Comparison of ENCODE assay signal across 8 mouse cellular contexts in the genomic region with DNA sequence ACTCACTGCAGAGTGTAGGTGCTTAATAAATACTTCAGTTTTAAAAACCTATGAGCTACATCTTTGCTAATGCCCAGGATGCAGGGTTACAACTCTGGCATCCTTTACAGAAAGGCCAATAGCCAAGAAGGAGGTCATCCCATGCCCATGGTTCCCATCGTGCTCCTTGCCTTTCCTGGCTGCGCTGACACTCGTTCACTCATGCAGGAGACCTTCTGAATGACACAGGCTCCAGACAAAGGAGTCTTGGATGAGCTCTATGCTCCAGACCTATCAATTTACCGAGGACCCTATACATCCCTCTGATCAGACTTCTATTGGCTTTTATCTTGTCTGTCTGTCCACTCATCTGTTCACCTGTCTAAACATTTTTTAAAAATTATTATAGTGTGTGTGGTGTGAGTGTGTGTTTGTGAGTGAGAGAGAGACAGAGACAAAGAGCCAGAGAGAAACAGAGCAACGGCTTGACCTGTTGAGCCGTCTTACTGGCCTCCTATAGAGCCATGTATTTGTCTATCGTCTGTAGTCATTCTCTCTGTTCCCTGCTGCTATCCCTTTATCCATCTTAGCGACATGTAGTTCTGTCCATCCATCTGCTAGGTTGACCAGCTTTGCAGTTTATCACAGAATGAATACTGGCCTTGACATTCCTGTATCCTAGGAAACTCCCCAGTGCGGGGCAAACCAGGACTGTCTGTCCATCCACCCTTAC. TPM values are rescaled to one million over a fixed set of nuclear protein-coding genes. Genes with fewer than 3 reads are reported as not detected.
DNase-seq lines count a peak whose midpoint lies in the region; ATAC-seq and TF ChIP-seq lines count a peak whose summit lies in the region.

No protein-coding gene starts in this region.

- ATAC-seq in embryonic facial prominence, embryonic 11.5 days (replicated peaks; ENCODE audit: insufficient number of reproducible peaks, low FRiP score, low TSS enrichment, low read depth), result peak; percentile 54; the same call in 1 of the 2 replicates
- peak; percentile 10 for ATAC-seq in hindbrain, postnatal 0 days
- peak; percentile 4 for ATAC-seq in neural tube, embryonic 12.5 days (ENCODE audit: low FRiP score, low read depth)

- H3K4me1 ChIP-seq in embryonic facial prominence, embryonic 11.5 days (ENCODE audit: control insufficient read depth, insufficient read depth, low read length), result no peaks in the 10 kb centered on the region
- peaks cover 35% of the 10 kb centered on the region for H3K4me1 ChIP-seq in hindbrain, postnatal 0 days (ENCODE audit: insufficient read depth, low read length)
- H3K4me1 ChIP-seq in neural tube, embryonic 12.5 days, result peaks cover 35% of the 10 kb centered on the region

- peak overlapping the region; percentile 99 for H3K27ac ChIP-seq in layer of hippocampus, adult 2 months
- 0 out of 2 replicates have a peak overlapping the region, but pooled peaks have one; percentile 16 for H3K27ac ChIP-seq in embryonic facial prominence, embryonic 11.5 days (replicated peaks; ENCODE audit: low read depth, low read length)
- peak overlapping the region; percentile 96 for H3K27ac ChIP-seq in hindbrain, postnatal 0 days
- H3K27ac ChIP-seq in neural tube, embryonic 12.5 days, result peak overlapping the region; percentile 91

- H3K9ac ChIP-seq in embryonic facial prominence, embryonic 11.5 days (replicated peaks; ENCODE audit: low read length), result peak overlapping the region; percentile 51
- H3K9ac ChIP-seq in hindbrain, postnatal 0 days (replicated peaks; ENCODE audit: low read length), result peak overlapping the region; percentile 95
- peak overlapping the region; percentile 96; the same call in 1 of the 2 replicates for H3K9ac ChIP-seq in neural tube, embryonic 12.5 days

- no peak for DNase-seq in layer of hippocampus, adult 2 months (ENCODE audit: low spot score in 2 of 2)
- DNase-seq in layer of hippocampus, postnatal 36 days, result no peak
- DNase-seq in embryonic facial prominence, embryonic 11.5 days (ENCODE audit: low spot score), result no peak
- peak; percentile 69 for DNase-seq in hindbrain, postnatal 0 days (ENCODE audit: low spot score)
- DNase-seq in left cerebral cortex, adult 18-20 months (ENCODE audit: low spot score in 2 of 2), result no peak
- DNase-seq in spleen, postnatal 10 days (ENCODE audit: low spot score in 2 of 2), result no peak
- no peak for DNase-seq in cerebellum, postnatal 25 days

- 26% methylated on average over 9 of the region's 9 CpGs for WGBS in embryonic facial prominence, embryonic 11.5 days
- 4% methylated on average over 9 of the region's 9 CpGs for WGBS in hindbrain, postnatal 0 days
- 15% methylated on average over 9 of the region's 9 CpGs for WGBS in neural tube, embryonic 12.5 days

- H3K4me3 ChIP-seq in layer of hippocampus, adult 2 months, result peak overlapping the region; percentile 89
- H3K4me3 ChIP-seq in embryonic facial prominence, embryonic 11.5 days (ENCODE audit: low read depth, low read length), result peak overlapping the region; percentile 84
- H3K4me3 ChIP-seq in hindbrain, postnatal 0 days (ENCODE audit: low read length), result peak overlapping the region; percentile 81
- H3K4me3 ChIP-seq in neural tube, embryonic 12.5 days, result peak overlapping the region; percentile 84

- H3K36me3 ChIP-seq in embryonic facial prominence, embryonic 11.5 days (replicated peaks; ENCODE audit: control insufficient read depth, insufficient read depth, low read depth, low read length), result no peaks in the 10 kb centered on the region
- no peaks in the 10 kb centered on the region for H3K36me3 ChIP-seq in hindbrain, postnatal 0 days (ENCODE audit: insufficient read depth, low read length)
- no peaks in the 10 kb centered on the region for H3K36me3 ChIP-seq in neural tube, embryonic 12.5 days

- peak overlapping the region; percentile 41 for H3K4me2 ChIP-seq in embryonic facial prominence, embryonic 11.5 days (ENCODE audit: low read depth, low read length)
- peak overlapping the region; percentile 67 for H3K4me2 ChIP-seq in hindbrain, postnatal 0 days (ENCODE audit: low read depth, low read length)
- peak overlapping the region; percentile 78 for H3K4me2 ChIP-seq in neural tube, embryonic 12.5 days (replicated peaks)

- H3K27me3 ChIP-seq in embryonic facial prominence, embryonic 11.5 days (ENCODE audit: control insufficient read depth, insufficient read depth, low read length), result no peaks in the 10 kb centered on the region
- no peaks in the 10 kb centered on the region for H3K27me3 ChIP-seq in hindbrain, postnatal 0 days (ENCODE audit: insufficient read depth, low read length)
- H3K27me3 ChIP-seq in neural tube, embryonic 12.5 days (replicated peaks), result no peaks in the 10 kb centered on the region

- no peak for TF ChIP-seq CTCF in layer of hippocampus, adult 2 months (conservative IDR thresholded peaks at IDR 0.05)
- TF ChIP-seq CTCF in hindbrain, postnatal 0 days (IDR thresholded peaks at IDR 0.05; ENCODE audit: low read depth), result no peak

- H3K9me3 ChIP-seq in embryonic facial prominence, embryonic 11.5 days (replicated peaks; ENCODE audit: control insufficient read depth, low read length), result no peaks in the 10 kb centered on the region
- no peaks in the 10 kb centered on the region for H3K9me3 ChIP-seq in hindbrain, postnatal 0 days (ENCODE audit: low read length)
- no peaks in the 10 kb centered on the region for H3K9me3 ChIP-seq in neural tube, embryonic 12.5 days

RNA-seq across cellular contexts. Expression of a gene that starts 0.6 kb away (rescaled TPM):
- total RNA-seq in layer of hippocampus, adult 2 months (2021), result 100 to 1,000 TPM; 249 to 251 TPM
- 100 to 1,000 TPM; 233 to 259 TPM for total RNA-seq in layer of hippocampus, postnatal 36 days (2021)
- 113 and 118 TPM in 2 replicates for polyA plus RNA-seq in embryonic facial prominence, embryonic 11.5 days (2014; fragmentation: Nextera tagmentation; extraction: Ambion mirVana)
- total RNA-seq in hindbrain, postnatal 0 days (2014; rRNA removed), result 122 and 126 TPM in 2 replicates
- 187 and 189 TPM in 2 replicates for polyA plus RNA-seq in hindbrain, postnatal 0 days (2015; fragmentation: Nextera tagmentation; extraction: Ambion mirVana)
- 167 and 170 TPM in 2 replicates for polyA plus RNA-seq in neural tube, embryonic 12.5 days (2016; fragmentation: Nextera tagmentation; extraction: Ambion mirVana)
- 100 to 1,000 TPM; 140 to 154 TPM for total RNA-seq in left cerebral cortex, adult 18-20 months (2021)

RNA-seq across cellular contexts. Expression of a gene that starts 25.2 kb away (rescaled TPM):
- total RNA-seq in layer of hippocampus, adult 2 months (2021), result 10 to 100 TPM; 68.8 to 71.3 TPM
- total RNA-seq in layer of hippocampus, postnatal 36 days (2021), result 10 to 100 TPM; 70.3 TPM
- 9.1 and 12.1 TPM in 2 replicates for polyA plus RNA-seq in embryonic facial prominence, embryonic 11.5 days (2014; fragmentation: Nextera tagmentation; extraction: Ambion mirVana)
- 33.6 and 72.6 TPM in 2 replicates for total RNA-seq in hindbrain, postnatal 0 days (2014; rRNA removed)
- polyA plus RNA-seq in hindbrain, postnatal 0 days (2015; fragmentation: Nextera tagmentation; extraction: Ambion mirVana), result 22.8 and 23.5 TPM in 2 replicates
- polyA plus RNA-seq in neural tube, embryonic 12.5 days (2016; fragmentation: Nextera tagmentation; extraction: Ambion mirVana), result 16.4 and 23.6 TPM in 2 replicates
- 10 to 100 TPM; 65.4 to 68.7 TPM for total RNA-seq in left cerebral cortex, adult 18-20 months (2021)

RNA-seq across cellular contexts. Expression of a gene that starts 43.1 kb away (rescaled TPM):
- total RNA-seq in layer of hippocampus, adult 2 months (2021), result 10 to 100 TPM; 66.4 to 79.6 TPM
- total RNA-seq in layer of hippocampus, postnatal 36 days (2021), result 10 to 100 TPM; 60.6 to 73.4 TPM
- polyA plus RNA-seq in embryonic facial prominence, embryonic 11.5 days (2014; fragmentation: Nextera tagmentation; extraction: Ambion mirVana), result 1.0 and 1.2 TPM in 2 replicates
- total RNA-seq in hindbrain, postnatal 0 days (2014; rRNA removed), result 49.2 and 86.4 TPM in 2 replicates
- polyA plus RNA-seq in hindbrain, postnatal 0 days (2015; fragmentation: Nextera tagmentation; extraction: Ambion mirVana), result 5.8 and 7.8 TPM in 2 replicates
- polyA plus RNA-seq in neural tube, embryonic 12.5 days (2016; fragmentation: Nextera tagmentation; extraction: Ambion mirVana), result 12.1 and 14.3 TPM in 2 replicates
- 10 to 100 TPM; 51.2 to 56.1 TPM for total RNA-seq in left cerebral cortex, adult 18-20 months (2021)

Comparison
In these comparisons a context has a peak if more than half of its experiments do, and no peak if none do; other contexts are left out.
1. H3K27ac ChIP-seq: peak in every context shown above with its lines; median percentile 99 in layer of hippocampus, adult 2 months; 96 in hindbrain, postnatal 0 days; 91 in neural tube, embryonic 12.5 days; 16 in embryonic facial prominence, embryonic 11.5 days.
2. ATAC-seq: peak in every context shown above with its lines; median percentile 54 in embryonic facial prominence, embryonic 11.5 days; 10 in hindbrain, postnatal 0 days; 4 in neural tube, embryonic 12.5 days.